Mouse (Mus musculus) E14TG2a.4 (cell line): ENCODE results near the gene Kif26b.

Experiments used
- CTCF ChIP-seq: conservative IDR thresholded peaks from 2 replicates; pipeline ENCODE4 v1.5.1; 2014; ENCODE audit warnings: low read length
- POU5F1 ChIP-seq: IDR thresholded peaks from 2 replicates; pipeline ENCODE4 v1.6.1; 2014; ENCODE audit warnings: low read length, borderline replicate concordance

- TF ChIP-seq CTCF: peak; percentile 47
- no peak for TF ChIP-seq POU5F1
Measured at GRCm38 (mm10) chr1:178496841-178497240, 32.1 kb upstream of the Kif26b start.
